Mouse (Mus musculus) forebrain, embryonic 15.5 days (tissue): ENCODE results near the gene Ifitm1. TPM values are rescaled to one million over a fixed set of nuclear protein-coding genes. Genes with fewer than 3 reads are reported as not detected.
A peak's percentile ranks its signal among the peaks of the same experiment; 100 is the strongest.

Experiments
- ATAC-seq: fragments of 200-750 bp; cut with Nextera tagmentation; replicated peaks from 2 replicates; pipeline ENCODE4 v1.8.0; 2017; ENCODE audit warnings: mild to moderate bottlenecking, moderate TSS enrichment, moderate library complexity
- H3K27ac ChIP-seq: fragments of 300-500 bp; sonication (generic); replicated peaks from 2 replicates; pipeline ENCODE4 v1.5.1; 2015; ENCODE audit warnings: mild to moderate bottlenecking, inconsistent platforms
- H3K27me3 ChIP-seq: fragments of 300-500 bp; sonication (generic); 2 replicates; pipeline ENCODE4 v1.6.1; 2015; ENCODE audit warnings: inconsistent platforms
- H3K36me3 ChIP-seq: fragments of 300-500 bp; sonication (generic); 2 replicates; pipeline ENCODE4 v1.6.1; 2015; ENCODE audit warnings: mild to moderate bottlenecking, inconsistent platforms
- H3K4me1 ChIP-seq: fragments of 300-500 bp; sonication (generic); 2 replicates; pipeline ENCODE4 v1.6.1; 2015; ENCODE audit warnings: inconsistent platforms
- H3K4me2 ChIP-seq: fragments of 300-500 bp; sonication (generic); replicated peaks from 2 replicates; pipeline ENCODE4 v1.6.1; 2015; ENCODE audit warnings: mild to moderate bottlenecking, inconsistent platforms
- H3K4me3 ChIP-seq: fragments of 300-500 bp; sonication (generic); 2 replicates; pipeline ENCODE4 v1.5.1; 2015; ENCODE audit warnings: mild to moderate bottlenecking, inconsistent platforms
- H3K9ac ChIP-seq: fragments of 300-500 bp; sonication (generic); replicated peaks from 2 replicates; pipeline ENCODE4 v1.6.1; 2015; ENCODE audit warnings: mild to moderate bottlenecking, inconsistent platforms
- H3K9me3 ChIP-seq: fragments of 300-500 bp; sonication (generic); 2 replicates; pipeline ENCODE4 v1.6.1; 2016; ENCODE audit warnings: inconsistent platforms
- WGBS: fragments of 180-500 bp; shearing (Covaris S2); methylation state at CpG from one replicate; pipeline ENCODE4 v1.1.7; 2015; ENCODE audit warnings: mixed read lengths; 5-methylcytosine and 5-hydroxymethylcytosine counted together
- polyA plus RNA-seq: library from polyadenylated mRNA; unstranded; fragments of >200 nt; fragmentation: Nextera tagmentation; extraction: Ambion mirVana; gene quantifications from 2 replicates; pipeline ENCODE4 v1.2.1, GENCODE M21; 2015

Gene Ifitm1
- polyA plus RNA-seq, 1 experiment from 2014 or later = 6.5 TPM

GRCm38 (mm10) chr7:140990622-140991021 lies 23.6 kb downstream of the Ifitm1 start:
- WGBS = 72% methylated on average over 5 of the region's 5 CpGs
- H3K4me2 ChIP-seq = no peak overlapping the region
- H3K27ac ChIP-seq = no peak overlapping the region
- H3K9me3 ChIP-seq = no peaks in the 10 kb centered on the region
- H3K4me3 ChIP-seq = no peak overlapping the region
- H3K9ac ChIP-seq = no peak overlapping the region
- ATAC-seq = no peak
- H3K36me3 ChIP-seq = no peaks in the 10 kb centered on the region
- H3K27me3 ChIP-seq = no peaks in the 10 kb centered on the region
- H3K4me1 ChIP-seq = no peaks in the 10 kb centered on the region

- Histone ChIP-seq H3K4me3 (no peak overlapping the region), H3K27ac (no peak overlapping the region), H3K9ac (no peak overlapping the region), H3K4me2 (no peak overlapping the region), H3K4me1 (no peaks in the 10 kb centered on the region), H3K36me3 (no peaks in the 10 kb centered on the region), H3K27me3 (no peaks in the 10 kb centered on the region), H3K9me3 (no peaks in the 10 kb centered on the region)
- ATAC-seq = no peak
- 91% methylated on average over 14 of the region's 14 CpGs for WGBS
Observed at GRCm38 (mm10) chr7:140991117-140991689, 24.2 kb downstream of the Ifitm1 start.

GRCm38 (mm10) chr7:140997817-140998216 lies 30.8 kb downstream of the Ifitm1 start:
- Histone ChIP-seq H3K4me2 (no peak overlapping the region), H3K36me3 (no peaks in the 10 kb centered on the region), H3K4me3 (no peak overlapping the region), H3K9ac (no peak overlapping the region), H3K27me3 (no peaks in the 10 kb centered on the region), H3K27ac (no peak overlapping the region), H3K9me3 (no peaks in the 10 kb centered on the region), H3K4me1 (no peaks in the 10 kb centered on the region)
- ATAC-seq = no peak
- 59% methylated on average over 1 of the region's 1 CpGs for WGBS

GRCm38 (mm10) chr7:140998853-140999700 lies 32.1 kb downstream of the Ifitm1 start:
- Histone ChIP-seq H3K4me1 (no peaks in the 10 kb centered on the region), H3K27me3 (no peaks in the 10 kb centered on the region), H3K9me3 (no peaks in the 10 kb centered on the region), H3K27ac (no peak overlapping the region), H3K4me3 (no peak overlapping the region), H3K4me2 (no peak overlapping the region), H3K9ac (no peak overlapping the region), H3K36me3 (no peaks in the 10 kb centered on the region)
- WGBS = 87% methylated on average over 11 of the region's 11 CpGs
- ATAC-seq = no peak

GRCm38 (mm10) chr7:141000881-141001708 lies 34.1 kb downstream of the Ifitm1 start:
- ATAC-seq = no peak
- Histone ChIP-seq H3K9me3 (no peaks in the 10 kb centered on the region), H3K27me3 (no peaks in the 10 kb centered on the region), H3K4me1 (no peaks in the 10 kb centered on the region), H3K9ac (no peak overlapping the region), H3K4me3 (no peak overlapping the region), H3K4me2 (no peak overlapping the region), H3K27ac (no peak overlapping the region), H3K36me3 (no peaks in the 10 kb centered on the region)
- 80% methylated on average over 15 of the region's 15 CpGs for WGBS

- no peak for ATAC-seq
- no peak overlapping the region for H3K27ac ChIP-seq
- H3K9ac ChIP-seq = no peak overlapping the region
- WGBS = 86% methylated on average over 5 of the region's 5 CpGs
- no peak overlapping the region for H3K4me3 ChIP-seq
- H3K4me1 ChIP-seq = no peaks in the 10 kb centered on the region
- no peak overlapping the region for H3K4me2 ChIP-seq
- no peaks in the 10 kb centered on the region for H3K9me3 ChIP-seq
- no peaks in the 10 kb centered on the region for H3K36me3 ChIP-seq
- H3K27me3 ChIP-seq = no peaks in the 10 kb centered on the region
Observed at GRCm38 (mm10) chr7:141003248-141004010, 36.4 kb downstream of the Ifitm1 start.

- Histone ChIP-seq H3K27ac (no peak overlapping the region), H3K36me3 (no peaks in the 10 kb centered on the region), H3K4me1 (peaks cover 5% of the 10 kb centered on the region; the same call in 1 of the 2 replicates), H3K4me2 (no peak overlapping the region), H3K27me3 (no peaks in the 10 kb centered on the region), H3K4me3 (no peak overlapping the region), H3K9me3 (no peaks in the 10 kb centered on the region), H3K9ac (no peak overlapping the region)
- WGBS = 89% methylated on average over 6 of the region's 6 CpGs
- ATAC-seq = no peak
Observed at GRCm38 (mm10) chr7:141006446-141006845, 39.4 kb downstream of the Ifitm1 start.

GRCm38 (mm10) chr7:141006914-141007313 lies 39.9 kb downstream of the Ifitm1 start:
- H3K9ac ChIP-seq = no peak overlapping the region
- no peaks in the 10 kb centered on the region for H3K36me3 ChIP-seq
- H3K4me2 ChIP-seq = no peak overlapping the region
- H3K9me3 ChIP-seq = no peaks in the 10 kb centered on the region
- H3K27ac ChIP-seq = no peak overlapping the region
- H3K4me1 ChIP-seq = peaks cover 5% of the 10 kb centered on the region; the same call in 1 of the 2 replicates
- no peaks in the 10 kb centered on the region for H3K27me3 ChIP-seq
- no peak for ATAC-seq
- WGBS = 49% methylated on average over 5 of the region's 5 CpGs
- H3K4me3 ChIP-seq = no peak overlapping the region

GRCm38 (mm10) chr7:141008312-141008761 lies 41.3 kb downstream of the Ifitm1 start:
- Histone ChIP-seq H3K4me1 (peaks cover 5% of the 10 kb centered on the region; the same call in 1 of the 2 replicates), H3K9ac (no peak overlapping the region), H3K36me3 (no peaks in the 10 kb centered on the region), H3K9me3 (no peaks in the 10 kb centered on the region), H3K27ac (no peak overlapping the region), H3K27me3 (no peaks in the 10 kb centered on the region), H3K4me2 (no peak overlapping the region), H3K4me3 (no peak overlapping the region)
- 11% methylated on average over 7 of the region's 7 CpGs for WGBS
- no peak for ATAC-seq

GRCm38 (mm10) chr7:141008938-141009660 lies 42.1 kb downstream of the Ifitm1 start:
- no peaks in the 10 kb centered on the region for H3K27me3 ChIP-seq
- H3K4me1 ChIP-seq = peaks cover 5% of the 10 kb centered on the region; the same call in 1 of the 2 replicates
- no peak overlapping the region for H3K4me3 ChIP-seq
- no peak overlapping the region for H3K27ac ChIP-seq
- H3K9me3 ChIP-seq = no peaks in the 10 kb centered on the region
- no peak; the same call in 1 of the 2 replicates for ATAC-seq
- no peaks in the 10 kb centered on the region for H3K36me3 ChIP-seq
- WGBS = 8% methylated on average over 20 of the region's 20 CpGs
- peak overlapping the region; percentile 1; the same call in 1 of the 2 replicates for H3K4me2 ChIP-seq
- H3K9ac ChIP-seq = no peak overlapping the region

- H3K4me1 ChIP-seq = peaks cover 5% of the 10 kb centered on the region; the same call in 1 of the 2 replicates
- no peaks in the 10 kb centered on the region for H3K9me3 ChIP-seq
- ATAC-seq = no peak
- H3K27ac ChIP-seq = no peak overlapping the region
- no peaks in the 10 kb centered on the region for H3K36me3 ChIP-seq
- H3K4me2 ChIP-seq = no peak overlapping the region
- no peaks in the 10 kb centered on the region for H3K27me3 ChIP-seq
- H3K4me3 ChIP-seq = no peak overlapping the region
- H3K9ac ChIP-seq = no peak overlapping the region
- WGBS = 91% methylated on average over 9 of the region's 9 CpGs
Observed at GRCm38 (mm10) chr7:141009665-141010064, 42.6 kb downstream of the Ifitm1 start.
